Mouse (Mus musculus): ENCODE results near the gene Gusb.

DNA sequence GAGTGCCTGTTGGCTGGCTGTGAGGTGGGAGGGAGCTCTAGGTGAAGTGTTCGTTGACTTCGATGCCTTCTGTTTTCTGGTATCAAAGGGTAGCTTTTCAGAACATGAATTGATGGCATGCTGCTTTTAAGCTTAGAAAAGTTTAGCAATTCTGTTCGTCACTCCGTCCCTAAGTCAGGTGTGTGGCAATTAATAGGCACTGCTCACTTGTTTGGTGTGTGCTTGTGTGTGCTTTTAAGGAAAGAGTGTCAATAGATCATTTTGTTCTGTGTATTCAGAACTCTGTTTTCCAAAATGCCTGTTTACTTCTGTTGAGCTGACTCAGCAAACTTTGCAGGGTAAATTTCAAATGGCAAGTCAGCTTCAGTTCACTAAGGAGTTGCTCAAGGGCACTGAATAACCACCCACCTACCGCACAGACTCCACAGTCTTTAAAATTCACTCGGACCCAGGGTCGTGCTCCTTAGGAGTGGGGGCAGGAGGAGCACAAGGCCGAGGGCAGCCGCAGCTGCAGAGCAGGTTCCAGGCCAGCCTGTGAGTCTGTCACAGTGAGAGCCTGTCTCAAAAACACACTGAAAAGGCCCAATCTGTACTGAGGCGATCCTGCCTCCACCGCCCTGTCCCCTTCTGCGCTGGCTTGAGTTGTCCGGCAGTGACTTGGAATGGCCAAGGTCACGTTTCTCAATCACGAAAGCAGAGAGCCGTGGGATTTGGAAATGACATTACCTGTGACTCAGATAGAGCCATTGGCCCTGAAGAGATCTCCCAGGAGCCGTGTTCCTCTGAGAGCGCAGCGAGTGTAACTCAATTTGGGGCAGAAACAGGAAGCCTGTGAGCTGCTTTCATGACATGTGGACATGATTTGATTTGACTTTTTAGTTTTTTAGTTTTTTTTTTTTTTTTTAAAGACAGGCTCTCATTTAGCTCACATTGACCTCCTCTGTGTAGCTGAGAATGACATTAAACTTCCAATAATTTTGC is 28.9 kb upstream of the Gusb start:
- TF ChIP-seq CTCF (IDR thresholded peaks at IDR 0.05; ENCODE audit: extremely low read depth, insufficient read length, insufficient replicate concordance, low read depth, low read length) (no peak), POLR2A (IDR thresholded peaks at IDR 0.05; ENCODE audit: low read depth, low read length) (no peak)

All from small intestine, adult 2 months (tissue).